ENCODE assay signal across 7 mouse cellular contexts in genomic region chr13:3729926-3730698, GRCm38 (mm10).
A peak's percentile ranks its signal among the peaks of the same experiment; 100 is the strongest.
DNase-seq lines count a peak whose midpoint lies in the region; ATAC-seq and TF ChIP-seq lines count a peak whose summit lies in the region.

No protein-coding gene starts in this region.

- peak; percentile 85 for DNase-seq in embryo, embryonic 10.5 days (ENCODE audit: low spot score)
- no peak for DNase-seq in forebrain, postnatal 0 days
- no peak for DNase-seq in spleen, postnatal 14 days (ENCODE audit: low spot score in 2 of 2)
- DNase-seq in layer of hippocampus, adult 9-10 months (ENCODE audit: low spot score) = no peak
- no peak for DNase-seq in testis, postnatal 10 days (ENCODE audit: low spot score)

- WGBS in forebrain, postnatal 0 days = 0% methylated on average over 3 of the region's 3 CpGs
- 7% methylated on average over 3 of the region's 3 CpGs for WGBS in intestine, embryonic 16.5 days
- WGBS in midbrain, embryonic 13.5 days = 0% methylated on average over 3 of the region's 3 CpGs

- no peak overlapping the region for H3K4me3 ChIP-seq in forebrain, postnatal 0 days (ENCODE audit: low read depth, low read length)
- H3K4me3 ChIP-seq in intestine, embryonic 16.5 days (ENCODE audit: low read length) = no peak overlapping the region
- H3K4me3 ChIP-seq in midbrain, embryonic 13.5 days (replicated peaks) = no peak overlapping the region

- no peak overlapping the region for H3K27ac ChIP-seq in forebrain, postnatal 0 days (ENCODE audit: low read depth, low read length)
- H3K27ac ChIP-seq in intestine, embryonic 16.5 days (ENCODE audit: low read length) = no peak overlapping the region
- 0 out of 2 replicates have a peak overlapping the region, but pooled peaks have one; percentile 39 for H3K27ac ChIP-seq in midbrain, embryonic 13.5 days

- H3K36me3 ChIP-seq in forebrain, postnatal 0 days (ENCODE audit: insufficient read depth) = no peaks in the 10 kb centered on the region
- no peaks in the 10 kb centered on the region for H3K36me3 ChIP-seq in intestine, embryonic 16.5 days (ENCODE audit: control insufficient read depth, insufficient read depth, low read length)
- no peaks in the 10 kb centered on the region for H3K36me3 ChIP-seq in midbrain, embryonic 13.5 days

- H3K9ac ChIP-seq in forebrain, postnatal 0 days = no peak overlapping the region
- no peak overlapping the region for H3K9ac ChIP-seq in intestine, embryonic 16.5 days (ENCODE audit: low read depth, low read length)
- H3K9ac ChIP-seq in midbrain, embryonic 13.5 days (replicated peaks) = 0 out of 2 replicates have a peak overlapping the region, but pooled peaks have one; percentile 19

- ATAC-seq in forebrain, postnatal 0 days = peak; percentile 73
- peak; percentile 49 for ATAC-seq in intestine, embryonic 16.5 days
- ATAC-seq in midbrain, embryonic 13.5 days = peak; percentile 84

- no peaks in the 10 kb centered on the region for H3K27me3 ChIP-seq in forebrain, postnatal 0 days (ENCODE audit: insufficient read depth, low read length)
- H3K27me3 ChIP-seq in intestine, embryonic 16.5 days (replicated peaks; ENCODE audit: control insufficient read depth, insufficient read depth, low read length) = no peaks in the 10 kb centered on the region
- H3K27me3 ChIP-seq in midbrain, embryonic 13.5 days = no peaks in the 10 kb centered on the region

- no peak overlapping the region for H3K4me2 ChIP-seq in forebrain, postnatal 0 days (ENCODE audit: low read depth)
- no peak overlapping the region for H3K4me2 ChIP-seq in intestine, embryonic 16.5 days (ENCODE audit: low read depth, low read length)
- no peak overlapping the region for H3K4me2 ChIP-seq in midbrain, embryonic 13.5 days (replicated peaks)

- TF ChIP-seq CTCF in forebrain, postnatal 0 days (IDR thresholded peaks at IDR 0.05; ENCODE audit: low read depth) = no peak

- H3K4me1 ChIP-seq in forebrain, postnatal 0 days (ENCODE audit: insufficient read depth) = no peaks in the 10 kb centered on the region
- H3K4me1 ChIP-seq in intestine, embryonic 16.5 days (ENCODE audit: control insufficient read depth, insufficient read depth, low read length) = peaks cover 12% of the 10 kb centered on the region; the same call in 1 of the 2 replicates
- H3K4me1 ChIP-seq in midbrain, embryonic 13.5 days (replicated peaks) = peaks cover 8% of the 10 kb centered on the region

- no peaks in the 10 kb centered on the region for H3K9me3 ChIP-seq in forebrain, postnatal 0 days (ENCODE audit: low read length)
- no peaks in the 10 kb centered on the region for H3K9me3 ChIP-seq in intestine, embryonic 16.5 days (ENCODE audit: control insufficient read depth, low read length)
- no peaks in the 10 kb centered on the region for H3K9me3 ChIP-seq in midbrain, embryonic 13.5 days
